ENCODE assay signal across 10 mouse cellular contexts in the genomic region with DNA sequence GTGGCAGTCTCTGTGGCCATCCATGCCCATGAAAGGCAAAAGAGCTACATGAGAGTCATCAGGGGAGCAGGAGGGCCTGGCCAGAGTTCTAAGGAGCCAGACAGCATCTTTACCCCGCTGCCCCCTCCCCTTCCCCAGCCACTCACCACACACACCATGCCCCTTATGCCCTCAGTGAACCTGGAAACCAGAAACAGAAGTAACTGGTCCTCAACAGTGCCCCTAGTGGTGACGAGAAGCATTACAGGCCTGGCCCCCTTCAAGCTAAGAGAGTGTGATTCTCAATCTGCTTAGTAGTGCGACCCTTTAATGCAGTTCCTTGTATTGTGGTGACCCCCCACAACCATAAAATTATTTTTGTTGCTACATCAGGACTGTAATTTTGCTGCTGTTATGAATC.
A peak's percentile ranks its signal among the peaks of the same experiment; 100 is the strongest.
DNase-seq lines count a peak whose midpoint lies in the region; ATAC-seq and TF ChIP-seq lines count a peak whose summit lies in the region.
"Had no signal": no experiment of that assay in that cellular context is flagged by ENCODE, and none has a peak within 500 bp of the region (broad histone marks: within the 10 kb centered on the region; RNA-seq: fewer than 3 reads in every experiment).

No protein-coding gene starts in this region.

- H3K9me3 ChIP-seq in hindbrain, embryonic 11.5 days (ENCODE audit: control insufficient read depth, low read length), result no peaks in the 10 kb centered on the region
- H3K9me3 ChIP-seq in hindbrain, embryonic 16.5 days (ENCODE audit: control insufficient read depth, low read length), result no peaks in the 10 kb centered on the region
- H3K9me3 ChIP-seq in liver, embryonic 14.5 days (ENCODE audit: control insufficient read depth, low read length), result no peaks in the 10 kb centered on the region
- H3K9me3 ChIP-seq: midbrain, embryonic 12.5 days had no signal

- no peak overlapping the region for H3K9ac ChIP-seq in hindbrain, embryonic 11.5 days (ENCODE audit: low read depth, low read length)
- H3K9ac ChIP-seq in hindbrain, embryonic 16.5 days (ENCODE audit: low read depth, low read length), result no peak overlapping the region
- H3K9ac ChIP-seq in liver, embryonic 14.5 days (replicated peaks), result no peak overlapping the region
- H3K9ac ChIP-seq: midbrain, embryonic 12.5 days had no signal

- no peak overlapping the region for H3K4me3 ChIP-seq in hindbrain, embryonic 11.5 days (ENCODE audit: low read depth, low read length)
- no peak overlapping the region for H3K4me3 ChIP-seq in hindbrain, embryonic 16.5 days (ENCODE audit: low read length)
- no peak overlapping the region for H3K4me3 ChIP-seq in liver, embryonic 14.5 days (ENCODE audit: insufficient read depth in 1 of 2, low read depth in 2 of 2, low read length in 2 of 2)
- H3K4me3 ChIP-seq: erythroblast, embryonic 14.5 days; midbrain, embryonic 12.5 days had no signal

- no peak for TF ChIP-seq EP300 in liver, embryonic 14.5 days (IDR thresholded peaks at IDR 0.05; ENCODE audit: low read depth)

- 8% methylated on average over 3 of the region's 3 CpGs for WGBS in hindbrain, embryonic 11.5 days
- WGBS in hindbrain, embryonic 16.5 days, result 5% methylated on average over 3 of the region's 3 CpGs
- WGBS in liver, embryonic 14.5 days (ENCODE audit: insufficient replicate concordance), result 6% methylated on average over 3 of the region's 3 CpGs

- no peaks in the 10 kb centered on the region for H3K36me3 ChIP-seq in hindbrain, embryonic 11.5 days (ENCODE audit: control insufficient read depth, insufficient read depth, low read length)
- H3K36me3 ChIP-seq in hindbrain, embryonic 16.5 days (ENCODE audit: control insufficient read depth, insufficient read depth, low read length), result no peaks in the 10 kb centered on the region
- no peaks in the 10 kb centered on the region for H3K36me3 ChIP-seq in liver, embryonic 14.5 days (replicated peaks; ENCODE audit: control insufficient read depth, insufficient read depth, low read depth)
- H3K36me3 ChIP-seq: midbrain, embryonic 12.5 days had no signal

- DNase-seq in hindbrain, embryonic 11.5 days (ENCODE audit: low spot score), result peak; percentile 82
- peak; percentile 51 for DNase-seq in CD4-positive helper T cell, adult 2 months (ENCODE audit: low read depth, low spot score)
- peak; percentile 35 for DNase-seq in brain, adult 2 months (ENCODE audit: low read depth, low spot score)
- no peak for DNase-seq in liver, embryonic 14.5 days (ENCODE audit: low read depth in 3 of 3, low spot score in 3 of 3)
- no peak for DNase-seq in right cerebral cortex, adult 2 months (ENCODE audit: low spot score in 2 of 2)
- DNase-seq in left cerebral cortex, postnatal 14 days (ENCODE audit: low spot score in 2 of 2), result no peak
- DNase-seq in left cerebral cortex, postnatal 4 days, result no peak

- intact Hi-C loops in left cerebral cortex, postnatal 14 days (cut with DNase I), result no loop called here
- intact Hi-C loops in left cerebral cortex, postnatal 4 days (cut with DNase I), result no loop called here

- no peak overlapping the region for H3K27ac ChIP-seq in hindbrain, embryonic 11.5 days (ENCODE audit: low read depth, low read length)
- no peak overlapping the region for H3K27ac ChIP-seq in hindbrain, embryonic 16.5 days (ENCODE audit: low read depth, low read length)
- no peak overlapping the region for H3K27ac ChIP-seq in liver, embryonic 14.5 days
- H3K27ac ChIP-seq: midbrain, embryonic 12.5 days had no signal

- no peak for ATAC-seq in hindbrain, embryonic 11.5 days (ENCODE audit: low FRiP score)
- no peak for ATAC-seq in hindbrain, embryonic 16.5 days
- ATAC-seq in liver, embryonic 14.5 days (ENCODE audit: insufficient read depth), result no peak

- H3K27me3 ChIP-seq in hindbrain, embryonic 11.5 days (ENCODE audit: control insufficient read depth, insufficient read depth, low read length), result 0 out of 2 replicates have a peak, but pooled peaks cover under 1% of the 10 kb centered on the region
- H3K27me3 ChIP-seq in hindbrain, embryonic 16.5 days (replicated peaks; ENCODE audit: control insufficient read depth, insufficient read depth, low read length), result peaks cover 2% of the 10 kb centered on the region; the same call in 1 of the 2 replicates
- H3K27me3 ChIP-seq in liver, embryonic 14.5 days (ENCODE audit: control insufficient read depth, insufficient read depth, low read length), result no peaks in the 10 kb centered on the region

- TF ChIP-seq CTCF in liver, embryonic 14.5 days (IDR thresholded peaks at IDR 0.05; ENCODE audit: low read depth), result peak; percentile 90

- H3K4me1 ChIP-seq in hindbrain, embryonic 11.5 days (replicated peaks; ENCODE audit: control insufficient read depth, insufficient read depth, low read length), result no peaks in the 10 kb centered on the region; the same call in none of the 2 replicates
- peaks cover 2% of the 10 kb centered on the region; the same call in 1 of the 2 replicates for H3K4me1 ChIP-seq in hindbrain, embryonic 16.5 days (ENCODE audit: control insufficient read depth, insufficient read depth, low read depth, low read length)
- no peaks in the 10 kb centered on the region; a peak in 1 of 4 replicates for H3K4me1 ChIP-seq in liver, embryonic 14.5 days (replicated peaks; ENCODE audit: control insufficient read depth in 2 of 2, insufficient read depth in 2 of 2, low read length in 1 of 2)

- H3K4me2 ChIP-seq in hindbrain, embryonic 11.5 days (replicated peaks; ENCODE audit: low read depth, low read length), result no peak overlapping the region
- no peak overlapping the region for H3K4me2 ChIP-seq in hindbrain, embryonic 16.5 days (ENCODE audit: low read length)
- H3K4me2 ChIP-seq in liver, embryonic 14.5 days (ENCODE audit: low read depth), result no peak overlapping the region
- H3K4me2 ChIP-seq: midbrain, embryonic 12.5 days had no signal

Comparison
In these comparisons a context has a peak if more than half of its experiments do, and no peak if none do; other contexts are left out.
1. DNase-seq: peak in hindbrain, embryonic 11.5 days (single experiment), CD4-positive helper T cell, adult 2 months (single experiment) and brain, adult 2 months (single experiment); none in liver, embryonic 14.5 days (0 of 3), right cerebral cortex, adult 2 months (0 of 2), left cerebral cortex, postnatal 14 days (0 of 2) and left cerebral cortex, postnatal 4 days (single experiment).